Mouse (Mus musculus) mammary gland, adult 2 months (tissue): ENCODE measurements around the gene Uhrf1. TPM values are rescaled to one million over a fixed set of nuclear protein-coding genes. Genes with fewer than 3 reads are reported as not detected.

ENCODE experiments used
- polyA plus RNA-seq: library from polyadenylated mRNA; depleted of rRNA; stranded (reverse); fragments of >200 nt; gene quantifications from 2 replicates; pipeline ENCODE4 v1.2.3, GENCODE M21; 2012; ENCODE audit warnings: low replicate concordance; rRNA removed

Uhrf1 gene
- polyA plus RNA-seq, result 5.2 and 8.0 TPM in 2 replicates

GRCm38 (mm10) chr17:56303160-56303846 lies at the start of gene Uhrf1:
Uhrf1 (plus strand) TSS chr17:56303321.

GRCm38 (mm10) chr17:56256239-56256881 lies 46.8 kb upstream of the Uhrf1 start, which contains the start of gene Fem1a:
Fem1a (plus strand) TSS chr17:56256810.

GRCm38 (mm10) chr17:56276643-56277566 lies 26.2 kb upstream of the Uhrf1 start, which contains the start of gene Ticam1:
Ticam1 (minus strand) TSS chr17:56276786.

GRCm38 (mm10) chr17:56292531-56293222 lies 10.4 kb upstream of the Uhrf1 start, which contains the start of gene Plin3:
Plin3 (minus strand) TSS chr17:56292873.

GRCm38 (mm10) chr17:56300186-56300585 lies 2.9 kb upstream of the Uhrf1 start, which contains the start of gene Arrdc5:
Arrdc5 (minus strand) TSS chr17:56300286.

GRCm38 (mm10) chr17:56325450-56326152 lies 22.5 kb downstream of the Uhrf1 start, which contains the start of gene Kdm4b:
Kdm4b (plus strand) TSS chr17:56326062.

Other genes with a start within 250 kb of the Uhrf1 start
- 66.4 and 86.9 TPM in 2 replicates for gene Ubxn6, start 228.3 kb upstream of the Uhrf1 start, polyA plus RNA-seq
- 32.3 and 44.8 TPM in 2 replicates for gene Hdgfl2, start 223.7 kb upstream of the Uhrf1 start, polyA plus RNA-seq
- 524 and 611 TPM in 2 replicates for gene Plin4, start 193.5 kb upstream of the Uhrf1 start, polyA plus RNA-seq
- gene Plin5, start 185.7 kb upstream of the Uhrf1 start, polyA plus RNA-seq, result 21.3 and 28.0 TPM in 2 replicates
- gene Lrg1, start 181.3 kb upstream of the Uhrf1 start, polyA plus RNA-seq, result 252 and 470 TPM in 2 replicates
- gene Sema6b, start 163.0 kb upstream of the Uhrf1 start, polyA plus RNA-seq, result 11.2 and 35.0 TPM in 2 replicates
- 10.9 and 13.6 TPM in 2 replicates for gene Tnfaip8l1, start 140.8 kb upstream of the Uhrf1 start, polyA plus RNA-seq
- 52.0 and 64.7 TPM in 2 replicates for gene Mydgf, start 119.4 kb upstream of the Uhrf1 start, polyA plus RNA-seq
- gene Dpp9, start 84.4 kb upstream of the Uhrf1 start, polyA plus RNA-seq, result 45.3 and 59.0 TPM in 2 replicates
- 41.0 and 54.6 TPM in 2 replicates for gene Fem1a, start 46.5 kb upstream of the Uhrf1 start, polyA plus RNA-seq
- gene Ticam1, start 26.5 kb upstream of the Uhrf1 start, polyA plus RNA-seq, result 27.3 and 29.4 TPM in 2 replicates
- 36.1 and 37.7 TPM in 2 replicates for gene Plin3, start 10.4 kb upstream of the Uhrf1 start, polyA plus RNA-seq
- gene Arrdc5, start 3.0 kb upstream of the Uhrf1 start, polyA plus RNA-seq, result not detected in 2 replicates
- 33.9 and 65.2 TPM in 2 replicates for gene Kdm4b, start 22.7 kb downstream of the Uhrf1 start, polyA plus RNA-seq
- gene Ptprs, start 173.2 kb downstream of the Uhrf1 start, polyA plus RNA-seq, result 112 and 178 TPM in 2 replicates
- gene Znrf4, start 209.1 kb downstream of the Uhrf1 start, polyA plus RNA-seq, result 0.10 TPM in 1 of 2 replicates, not detected in the other